Mouse (Mus musculus) heart, postnatal 0 days (tissue): ENCODE data around the gene Abcb9. TPM values are rescaled to one million over a fixed set of nuclear protein-coding genes. Genes with fewer than 3 reads are reported as not detected.

Source experiments
- ATAC-seq: fragments of 200-750 bp; cut with Nextera tagmentation; 2 replicates; pipeline ENCODE4 v1.8.0; 2017; ENCODE audit warnings: low read depth, moderate number of reproducible peaks, moderate library complexity; ENCODE audit not compliant: insufficient read depth
- DNase-seq: peaks from one replicate; pipeline ENCODE4 v3.0.0-alpha.2; 2016; ENCODE audit warnings: low spot score
- H3K27ac ChIP-seq: fragments of 300-500 bp; sonication (generic); 2 replicates; pipeline ENCODE4 v1.5.1; 2014; ENCODE audit warnings: low read depth, mild to moderate bottlenecking
- H3K27me3 ChIP-seq: fragments of 300-500 bp; sonication (generic); 2 replicates; pipeline ENCODE4 v1.6.1; 2014; ENCODE audit warnings: low read length, mixed read lengths; ENCODE audit not compliant: control insufficient read depth, insufficient read depth
- H3K36me3 ChIP-seq: fragments of 300-500 bp; sonication (generic); replicated peaks from 2 replicates; pipeline ENCODE4 v1.6.1; 2014; ENCODE audit warnings: low read length, mixed read lengths; ENCODE audit not compliant: control insufficient read depth, insufficient read depth
- H3K4me1 ChIP-seq: fragments of 300-500 bp; sonication (generic); 2 replicates; pipeline ENCODE4 v1.6.1; 2014; ENCODE audit warnings: antibody characterized with exemption; ENCODE audit not compliant: control insufficient read depth, insufficient read depth
- H3K4me2 ChIP-seq: fragments of 300-500 bp; sonication (generic); 2 replicates; pipeline ENCODE4 v1.6.1; 2014; ENCODE audit warnings: low read depth, mild to moderate bottlenecking, low read length, moderate library complexity
- H3K4me3 ChIP-seq: fragments of 300-500 bp; sonication (generic); 2 replicates; pipeline ENCODE4 v1.5.1; 2014; ENCODE audit warnings: low read depth, low read length
- H3K9ac ChIP-seq: fragments of 300-500 bp; sonication (generic); replicated peaks from 2 replicates; pipeline ENCODE4 v1.6.1; 2014; ENCODE audit warnings: low read depth, low read length, mixed read lengths
- H3K9me3 ChIP-seq: fragments of 300-500 bp; sonication (generic); replicated peaks from 2 replicates; pipeline ENCODE4 v1.6.1; 2016; ENCODE audit warnings: low read length; ENCODE audit not compliant: control insufficient read depth
- CTCF ChIP-seq: IDR thresholded peaks from 2 replicates; pipeline ENCODE4 v1.5.1; 2016; ENCODE audit warnings: antibody characterized with exemption, control low read depth, low read depth
- EP300 ChIP-seq: IDR thresholded peaks from 2 replicates; pipeline ENCODE4 v1.6.1; 2016; ENCODE audit warnings: antibody characterized with exemption, low read depth
- WGBS: fragments of 180-500 bp; shearing (Covaris S2); extraction: QIAGEN DNeasy Blood & Tissue Kit; methylation state at CpG from one replicate; pipeline ENCODE4 v1.1.7; 2014; 5-methylcytosine and 5-hydroxymethylcytosine counted together
- polyA plus RNA-seq: library from polyadenylated mRNA; unstranded; fragments of >200 nt; fragmentation: Nextera tagmentation; extraction: Ambion mirVana; gene quantifications from 2 replicates; pipeline ENCODE4 v1.2.1, GENCODE M21; 2015
- total RNA-seq: library from RNA; depleted of rRNA; stranded (reverse); fragments of >200 nt; gene quantifications from 2 replicates; pipeline ENCODE4 v1.2.3, GENCODE M21; 2014; ENCODE audit warnings: low replicate concordance

Gene Abcb9
- total and polyA plus RNA-seq, 2 experiments from 2014 or later: 1.8 to 3.0 TPM

- Histone ChIP-seq H3K36me3 (no peaks in the 10 kb centered on the region), H3K4me1 (peaks cover 14% of the 10 kb centered on the region)
- WGBS: 78% methylated on average over 6 of the region's 6 CpGs
These were observed 17.6 kb downstream of the Abcb9 start for GRCm38 (mm10) chr5:124077856-124078460.

GRCm38 (mm10) chr5:124077241-124077640 is 18.4 kb downstream of the Abcb9 start:
- Histone ChIP-seq H3K9me3 (no peaks in the 10 kb centered on the region), H3K4me3 (no peak overlapping the region), H3K36me3 (no peaks in the 10 kb centered on the region), H3K4me1 (peaks cover 14% of the 10 kb centered on the region), H3K9ac (no peak overlapping the region), H3K27ac (no peak overlapping the region), H3K27me3 (no peaks in the 10 kb centered on the region), H3K4me2 (no peak overlapping the region)
- TF ChIP-seq CTCF (no peak), EP300 (no peak)
- 85% methylated on average over 13 of the region's 13 CpGs for WGBS
- DNase-seq: no peak
- ATAC-seq: no peak

More at GRCm38 (mm10) chr5:124077856-124078460, 17.6 kb downstream of the Abcb9 start:
- TF ChIP-seq CTCF: no peak
- no peak for TF ChIP-seq EP300
- Histone ChIP-seq H3K4me2 (no peak overlapping the region), H3K9me3 (no peaks in the 10 kb centered on the region), H3K27ac (no peak overlapping the region; the same call in 1 of the 2 replicates), H3K4me3 (no peak overlapping the region), H3K9ac (no peak overlapping the region), H3K27me3 (no peaks in the 10 kb centered on the region)
- ATAC-seq: no peak
- DNase-seq: no peak

- DNase-seq (no peak), ATAC-seq (no peak)
- H3K4me2 ChIP-seq: no peak overlapping the region
- H3K9me3 ChIP-seq: no peaks in the 10 kb centered on the region
- H3K4me1 ChIP-seq: peaks cover 14% of the 10 kb centered on the region
- WGBS: 57% methylated on average over 9 of the region's 9 CpGs
- H3K27ac ChIP-seq: no peak overlapping the region
- H3K9ac ChIP-seq: no peak overlapping the region
- no peak for TF ChIP-seq EP300
- TF ChIP-seq CTCF: no peak
- no peaks in the 10 kb centered on the region for H3K36me3 ChIP-seq
- no peak overlapping the region for H3K4me3 ChIP-seq
- no peaks in the 10 kb centered on the region for H3K27me3 ChIP-seq
These were observed 19.0 kb downstream of the Abcb9 start for GRCm38 (mm10) chr5:124076559-124076958.

- no peak for TF ChIP-seq EP300
- no peak for TF ChIP-seq CTCF
- Histone ChIP-seq H3K4me2 (no peak overlapping the region), H3K36me3 (no peaks in the 10 kb centered on the region), H3K9me3 (no peaks in the 10 kb centered on the region), H3K27me3 (no peaks in the 10 kb centered on the region), H3K27ac (no peak overlapping the region), H3K4me3 (no peak overlapping the region), H3K9ac (no peak overlapping the region), H3K4me1 (peaks cover 14% of the 10 kb centered on the region)
- 63% methylated on average over 9 of the region's 9 CpGs for WGBS
- DNase-seq: no peak
- ATAC-seq: no peak
These were observed 19.9 kb downstream of the Abcb9 start for GRCm38 (mm10) chr5:124075716-124076115.

GRCm38 (mm10) chr5:124074845-124075307 is 20.7 kb downstream of the Abcb9 start:
- WGBS: 48% methylated on average over 10 of the region's 10 CpGs
- DNase-seq (no peak), ATAC-seq (no peak)
- Histone ChIP-seq H3K4me2 (no peak overlapping the region), H3K27me3 (no peaks in the 10 kb centered on the region), H3K9me3 (no peaks in the 10 kb centered on the region), H3K36me3 (no peaks in the 10 kb centered on the region), H3K9ac (no peak overlapping the region), H3K4me1 (peaks cover 14% of the 10 kb centered on the region), H3K27ac (no peak overlapping the region; the same call in 1 of the 2 replicates), H3K4me3 (no peak overlapping the region)
- no peak for TF ChIP-seq EP300
- TF ChIP-seq CTCF: no peak

GRCm38 (mm10) chr5:124073682-124074081 is 21.9 kb downstream of the Abcb9 start:
- Histone ChIP-seq H3K9me3 (no peaks in the 10 kb centered on the region), H3K27ac (peak overlapping the region; percentile 46; the same call in 1 of the 2 replicates), H3K4me1 (peaks cover 6% of the 10 kb centered on the region), H3K4me3 (no peak overlapping the region), H3K36me3 (no peaks in the 10 kb centered on the region), H3K4me2 (no peak overlapping the region), H3K9ac (no peak overlapping the region), H3K27me3 (no peaks in the 10 kb centered on the region)
- 49% methylated on average over 9 of the region's 9 CpGs for WGBS
- TF ChIP-seq CTCF (no peak), EP300 (no peak)
- DNase-seq (no peak), ATAC-seq (no peak)
